Mouse (Mus musculus) hindbrain, embryonic 11.5 days (tissue): ENCODE data around the gene Lamp1. TPM values are rescaled to one million over a fixed set of nuclear protein-coding genes. Genes with fewer than 3 reads are reported as not detected.

ENCODE experiments used
- ATAC-seq: fragments of 200-750 bp; cut with Nextera tagmentation; 2 replicates; pipeline ENCODE4 v1.8.0; 2017; ENCODE audit warnings: mild to moderate bottlenecking, moderate TSS enrichment, moderate library complexity; ENCODE audit not compliant: low FRiP score
- DNase-seq: peaks from one replicate; pipeline ENCODE4 v3.0.0-alpha.2; 2015; ENCODE audit warnings: low spot score
- H3K27ac ChIP-seq: fragments of 300-500 bp; sonication (generic); 2 replicates; pipeline ENCODE4 v1.5.1; 2014; ENCODE audit warnings: mild to moderate bottlenecking, low read depth, low read length
- H3K27me3 ChIP-seq: fragments of 300-500 bp; sonication (generic); 2 replicates; pipeline ENCODE4 v1.6.1; 2014; ENCODE audit warnings: mild to moderate bottlenecking, low read length, moderate library complexity, mixed read lengths; ENCODE audit not compliant: control insufficient read depth, insufficient read depth
- H3K36me3 ChIP-seq: fragments of 300-500 bp; sonication (generic); 2 replicates; pipeline ENCODE4 v1.6.1; 2014; ENCODE audit warnings: mild to moderate bottlenecking, low read length, moderate library complexity, mixed read lengths; ENCODE audit not compliant: control insufficient read depth, insufficient read depth
- H3K4me1 ChIP-seq: fragments of 300-500 bp; sonication (generic); replicated peaks from 2 replicates; pipeline ENCODE4 v1.6.1; 2014; ENCODE audit warnings: low read length, mixed read lengths; ENCODE audit not compliant: control insufficient read depth, insufficient read depth
- H3K4me2 ChIP-seq: fragments of 300-500 bp; sonication (generic); replicated peaks from 2 replicates; pipeline ENCODE4 v1.6.1; 2014; ENCODE audit warnings: mild to moderate bottlenecking, low read depth, low read length
- H3K4me3 ChIP-seq: fragments of 300-500 bp; sonication (generic); 2 replicates; pipeline ENCODE4 v1.5.1; 2014; ENCODE audit warnings: low read depth, low read length
- H3K9ac ChIP-seq: fragments of 300-500 bp; sonication (generic); 2 replicates; pipeline ENCODE4 v1.6.1; 2014; ENCODE audit warnings: low read depth, low read length
- H3K9me3 ChIP-seq: fragments of 300-500 bp; sonication (generic); 2 replicates; pipeline ENCODE4 v1.6.1; 2016; ENCODE audit warnings: low read length; ENCODE audit not compliant: control insufficient read depth
- WGBS: fragments of 180-500 bp; shearing (Covaris S2); extraction: QIAGEN DNeasy Blood & Tissue Kit; methylation state at CpG from one replicate; pipeline ENCODE4 v1.1.7; 2014; 5-methylcytosine and 5-hydroxymethylcytosine counted together
- polyA plus RNA-seq: library from polyadenylated mRNA; unstranded; fragments of >200 nt; fragmentation: Nextera tagmentation; extraction: Ambion mirVana; gene quantifications from 2 replicates; pipeline ENCODE4 v1.2.1, GENCODE M21; 2014

The Lamp1 gene
- polyA plus RNA-seq, 1 experiment from 2014 or later: 261 TPM

GRCm38 (mm10) chr8:13200301-13201012, 41.5 kb downstream of the Lamp1 start, which contains the start of gene Grtp1:
Grtp1 (minus strand) TSS chr8:13200620.
- Histone ChIP-seq H3K27me3 (peaks cover 25% of the 10 kb centered on the region), H3K36me3 (no peaks in the 10 kb centered on the region), H3K9me3 (no peaks in the 10 kb centered on the region), H3K4me1 (no peaks in the 10 kb centered on the region), H3K4me3 (peak within 1 kb of the TSS; percentile 78), H3K27ac (no peak within 1 kb of the TSS), H3K4me2 (peak within 1 kb of the TSS; percentile 94), H3K9ac (peak within 1 kb of the TSS; percentile 73)
- DNase-seq (peak; percentile 72), ATAC-seq (peak; percentile 82)
- WGBS: under 1% methylated on average over 42 of the region's 58 CpGs

- Histone ChIP-seq H3K9me3 (no peaks in the 10 kb centered on the region), H3K9ac (no peak overlapping the region), H3K4me1 (no peaks in the 10 kb centered on the region), H3K4me3 (peak overlapping the region; percentile 78), H3K4me2 (peak overlapping the region; percentile 94), H3K27me3 (peaks cover 25% of the 10 kb centered on the region), H3K27ac (no peak overlapping the region), H3K36me3 (no peaks in the 10 kb centered on the region)
- 2% methylated on average over 18 of the region's 18 CpGs for WGBS
- ATAC-seq (no peak), DNase-seq (peak; percentile 15)
Observed at GRCm38 (mm10) chr8:13201013-13201334, 42.0 kb downstream of the Lamp1 start.

GRCm38 (mm10) chr8:13202041-13202440, 43.1 kb downstream of the Lamp1 start:
- Histone ChIP-seq H3K4me1 (no peaks in the 10 kb centered on the region), H3K4me2 (no peak overlapping the region), H3K9ac (no peak overlapping the region), H3K36me3 (no peaks in the 10 kb centered on the region), H3K9me3 (no peaks in the 10 kb centered on the region), H3K4me3 (no peak overlapping the region), H3K27me3 (peaks cover 25% of the 10 kb centered on the region), H3K27ac (no peak overlapping the region)
- ATAC-seq: no peak
- DNase-seq: no peak
- WGBS: 58% methylated on average over 3 of the region's 3 CpGs

GRCm38 (mm10) chr8:13202806-13203205, 43.8 kb downstream of the Lamp1 start:
- Histone ChIP-seq H3K27ac (no peak overlapping the region), H3K36me3 (no peaks in the 10 kb centered on the region), H3K4me1 (no peaks in the 10 kb centered on the region), H3K4me3 (no peak overlapping the region), H3K9ac (no peak overlapping the region), H3K9me3 (no peaks in the 10 kb centered on the region), H3K4me2 (no peak overlapping the region), H3K27me3 (peaks cover 25% of the 10 kb centered on the region)
- DNase-seq (no peak), ATAC-seq (no peak)
- 83% methylated on average over 3 of the region's 3 CpGs for WGBS

- no peak overlapping the region for H3K4me3 ChIP-seq
- DNase-seq (no peak), ATAC-seq (no peak)
- no peak overlapping the region for H3K9ac ChIP-seq
- WGBS: 48% methylated on average over 1 of the region's 1 CpGs
- H3K4me1 ChIP-seq: no peaks in the 10 kb centered on the region
- H3K9me3 ChIP-seq: no peaks in the 10 kb centered on the region
- no peak overlapping the region for H3K4me2 ChIP-seq
- H3K27ac ChIP-seq: no peak overlapping the region; the same call in 1 of the 2 replicates
- H3K27me3 ChIP-seq: peaks cover 25% of the 10 kb centered on the region
- no peaks in the 10 kb centered on the region for H3K36me3 ChIP-seq
Observed at GRCm38 (mm10) chr8:13203472-13203871, 44.5 kb downstream of the Lamp1 start.

- Histone ChIP-seq H3K27me3 (peaks cover 23% of the 10 kb centered on the region), H3K4me1 (no peaks in the 10 kb centered on the region), H3K27ac (no peak overlapping the region), H3K9me3 (no peaks in the 10 kb centered on the region), H3K4me2 (no peak overlapping the region), H3K36me3 (no peaks in the 10 kb centered on the region), H3K9ac (no peak overlapping the region), H3K4me3 (no peak overlapping the region)
- ATAC-seq (no peak), DNase-seq (no peak)
- WGBS: 76% methylated on average over 12 of the region's 12 CpGs
Observed at GRCm38 (mm10) chr8:13204371-13205140, 45.6 kb downstream of the Lamp1 start.

- Histone ChIP-seq H3K27me3 (peaks cover 22% of the 10 kb centered on the region), H3K9me3 (no peaks in the 10 kb centered on the region), H3K27ac (no peak overlapping the region), H3K4me3 (no peak overlapping the region), H3K4me2 (no peak overlapping the region), H3K36me3 (no peaks in the 10 kb centered on the region), H3K4me1 (no peaks in the 10 kb centered on the region), H3K9ac (no peak overlapping the region)
- no peak for ATAC-seq
- no peak for DNase-seq
- WGBS: 91% methylated on average over 5 of the region's 5 CpGs
Observed at GRCm38 (mm10) chr8:13205311-13205710, 46.4 kb downstream of the Lamp1 start.

GRCm38 (mm10) chr8:13206290-13206689, 47.3 kb downstream of the Lamp1 start:
- Histone ChIP-seq H3K9me3 (no peaks in the 10 kb centered on the region), H3K4me1 (no peaks in the 10 kb centered on the region), H3K36me3 (no peaks in the 10 kb centered on the region), H3K27ac (no peak overlapping the region), H3K9ac (no peak overlapping the region), H3K4me2 (no peak overlapping the region), H3K4me3 (no peak overlapping the region), H3K27me3 (peaks cover 17% of the 10 kb centered on the region)
- ATAC-seq: no peak
- DNase-seq: no peak
- WGBS: 50% methylated on average over 5 of the region's 5 CpGs
